24 mouse cellular contexts compared by ENCODE assay signal in the genomic region with DNA sequence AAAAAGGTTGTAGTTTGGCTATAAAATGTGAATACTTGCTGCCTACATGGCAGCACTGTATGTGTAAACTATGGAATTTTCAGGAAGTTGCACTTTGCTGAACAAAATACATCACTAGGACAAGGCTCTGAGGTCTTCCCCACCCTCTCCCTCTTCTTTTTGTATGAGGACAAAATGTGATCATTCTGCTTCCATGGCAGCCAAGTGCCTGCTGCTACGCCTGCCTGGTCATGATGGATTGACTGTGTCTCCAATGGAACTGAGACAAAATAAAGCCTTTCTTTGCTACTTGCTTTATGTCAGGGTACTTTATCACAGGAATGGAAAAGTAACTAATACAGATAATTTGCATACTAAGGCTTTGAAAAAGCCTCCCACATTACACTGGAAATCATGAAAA.
"Had no signal": no experiment of that assay in that cellular context is flagged by ENCODE, and none has a peak within 500 bp of the region (broad histone marks: within the 10 kb centered on the region; RNA-seq: fewer than 3 reads in every experiment).

No protein-coding gene starts in this region.

- H3K4me3 ChIP-seq: kidney, embryonic 15.5 days; layer of hippocampus, adult 2 months; limb, embryonic 10.5 days; limb, embryonic 13.5 days; liver, embryonic 12.5 days; liver, embryonic 15.5 days; lung, embryonic 15.5 days; megakaryocyte, embryonic 14.5 days; midbrain, embryonic 12.5 days had no signal

- DNase-seq: kidney, adult 8-10 months; kidney, postnatal 14 days; layer of hippocampus, adult 9-11 months; liver; lung, adult 18-20 months; lung, postnatal 10 days; lung, postnatal 36 days; right cerebral cortex, adult 18-20 months; right cerebral cortex, postnatal 14 days; right cerebral cortex, postnatal 4 days; thymus, adult 2 months; thymus, postnatal 14 days; thymus, postnatal 4 days had no signal

- H3K27me3 ChIP-seq: kidney, embryonic 15.5 days; limb, embryonic 13.5 days; liver, embryonic 12.5 days; liver, embryonic 15.5 days; lung, embryonic 15.5 days; megakaryocyte, embryonic 14.5 days; midbrain, embryonic 12.5 days had no signal

- H3K36me3 ChIP-seq: kidney, embryonic 15.5 days; limb, embryonic 10.5 days; limb, embryonic 13.5 days; liver, embryonic 12.5 days; liver, embryonic 15.5 days; lung, embryonic 15.5 days; midbrain, embryonic 12.5 days had no signal

- H3K9me3 ChIP-seq: kidney, embryonic 15.5 days; limb, embryonic 10.5 days; limb, embryonic 13.5 days; liver, embryonic 12.5 days; liver, embryonic 15.5 days; lung, embryonic 15.5 days; megakaryocyte, embryonic 14.5 days; midbrain, embryonic 12.5 days had no signal

- ATAC-seq: liver, embryonic 12.5 days; midbrain, embryonic 16.5 days had no signal

- H3K4me2 ChIP-seq: kidney, embryonic 15.5 days; limb, embryonic 13.5 days; liver, embryonic 12.5 days; liver, embryonic 15.5 days; lung, embryonic 15.5 days; midbrain, embryonic 12.5 days had no signal

- H3K9ac ChIP-seq: kidney, embryonic 15.5 days; limb, embryonic 13.5 days; liver, embryonic 12.5 days; liver, embryonic 15.5 days; lung, embryonic 15.5 days; midbrain, embryonic 12.5 days had no signal

- H3K4me1 ChIP-seq: kidney, embryonic 15.5 days; limb, embryonic 10.5 days; limb, embryonic 13.5 days; liver, embryonic 15.5 days; lung, embryonic 15.5 days; midbrain, embryonic 12.5 days had no signal

- H3K27ac ChIP-seq: kidney, embryonic 15.5 days; layer of hippocampus, adult 2 months; limb, embryonic 10.5 days; limb, embryonic 13.5 days; liver, embryonic 12.5 days; liver, embryonic 15.5 days; lung, embryonic 15.5 days; midbrain, embryonic 12.5 days; stomach, postnatal 0 days had no signal
